Mouse (Mus musculus) heart, embryonic 14.5 days (tissue): ENCODE results near the gene Aldh8a1. TPM values are rescaled to one million over a fixed set of nuclear protein-coding genes. Genes with fewer than 3 reads are reported as not detected.

Source experiments
- ATAC-seq: fragments of 200-750 bp; cut with Nextera tagmentation; 2 replicates; pipeline ENCODE4 v1.8.0; 2017; ENCODE audit warnings: low read depth, moderate TSS enrichment; ENCODE audit not compliant: insufficient number of reproducible peaks, insufficient read depth, low FRiP score
- H3K27ac ChIP-seq, 2 experiments: fragments of 200-500 bp in 1 of 2; fragments of 300-500 bp in 1 of 2; sonication (generic) in 1 of 2; replicated peaks in 1 of 2; 2 replicates each; pipeline ENCODE4 v1.5.1; 2012 to 2014; ENCODE audit warnings: low read depth in 2 of 2, low read length in 2 of 2, control low read depth in 1 of 2, mild to moderate bottlenecking in 1 of 2, mixed read lengths in 1 of 2; ENCODE audit not compliant: control insufficient read depth in 1 of 2, insufficient read depth in 1 of 2
- H3K27me3 ChIP-seq: fragments of 300-500 bp; sonication (generic); 2 replicates; pipeline ENCODE4 v1.6.1; 2014; ENCODE audit warnings: mild to moderate bottlenecking, low read length, control low read depth; ENCODE audit not compliant: control insufficient read depth, insufficient read depth
- H3K36me3 ChIP-seq: fragments of 300-500 bp; sonication (generic); 2 replicates; pipeline ENCODE4 v1.6.1; 2014; ENCODE audit warnings: mild to moderate bottlenecking, control low read depth, low read length, mixed read lengths; ENCODE audit not compliant: control insufficient read depth, insufficient read depth
- H3K4me1 ChIP-seq, 2 experiments: fragments of 200-500 bp in 1 of 2; fragments of 300-500 bp in 1 of 2; sonication (generic) in 1 of 2; 2 replicates each; pipeline ENCODE4 v1.6.1; 2012 to 2014; ENCODE audit warnings: low read length in 2 of 2, control low read depth in 1 of 2, mixed read lengths in 1 of 2; ENCODE audit not compliant: control insufficient read depth in 2 of 2, insufficient read depth in 2 of 2
- H3K4me2 ChIP-seq: fragments of 300-500 bp; sonication (generic); 2 replicates; pipeline ENCODE4 v1.6.1; 2014; ENCODE audit warnings: mild to moderate bottlenecking, low read length
- H3K4me3 ChIP-seq, 2 experiments: fragments of 200-500 bp in 1 of 2; fragments of 300-500 bp in 1 of 2; sonication (generic) in 1 of 2; 2 replicates each; pipeline ENCODE4 v1.5.1; 2012 to 2014; ENCODE audit warnings: low read length in 2 of 2, mild to moderate bottlenecking in 2 of 2, control low read depth in 1 of 2, low read depth in 1 of 2, moderate library complexity in 1 of 2; ENCODE audit not compliant: control insufficient read depth in 1 of 2, insufficient read depth in 1 of 2
- H3K9ac ChIP-seq: fragments of 300-500 bp; sonication (generic); 2 replicates; pipeline ENCODE4 v1.6.1; 2014; ENCODE audit warnings: mild to moderate bottlenecking, low read length
- H3K9me3 ChIP-seq: fragments of 300-500 bp; sonication (generic); 2 replicates; pipeline ENCODE4 v1.6.1; 2016; ENCODE audit warnings: low read length, control low read depth; ENCODE audit not compliant: control insufficient read depth
- WGBS: fragments of 180-500 bp; shearing (Covaris S2); extraction: QIAGEN DNeasy Blood & Tissue Kit; methylation state at CpG from one replicate; pipeline ENCODE4 v1.1.7; 2014; 5-methylcytosine and 5-hydroxymethylcytosine counted together
- polyA plus RNA-seq: library from polyadenylated mRNA; unstranded; fragments of >200 nt; fragmentation: Nextera tagmentation; extraction: Ambion mirVana; gene quantifications from 2 replicates; pipeline ENCODE4 v1.2.1, GENCODE M21; 2014

The Aldh8a1 gene
- polyA plus RNA-seq, 1 experiment from 2014 or later = not detected

GRCm38 (mm10) chr10:21420457-21421424, 43.6 kb downstream of the Aldh8a1 start:
- Histone ChIP-seq H3K4me3 (no peak overlapping the region), H3K27me3 (no peaks in the 10 kb centered on the region), H3K4me1 (peaks cover 6 to 9% of the 10 kb centered on the region in 2 experiments; a peak in 3 of 4 replicates), H3K36me3 (no peaks in the 10 kb centered on the region), H3K9ac (no peak overlapping the region), H3K4me2 (no peak overlapping the region), H3K27ac (0 out of 4 replicates have a peak overlapping the region, but pooled peaks of 1 of the 2 experiments have one; percentile 15), H3K9me3 (no peaks in the 10 kb centered on the region)
- WGBS = 50% methylated on average over 24 of the region's 24 CpGs
- no peak for ATAC-seq

- Histone ChIP-seq H3K9ac (no peak overlapping the region), H3K27ac (no peak overlapping the region), H3K9me3 (no peaks in the 10 kb centered on the region), H3K27me3 (no peaks in the 10 kb centered on the region), H3K36me3 (no peaks in the 10 kb centered on the region), H3K4me1 (peaks cover 0 to 5% of the 10 kb centered on the region in 2 experiments; a peak in 1 of 4 replicates), H3K4me2 (no peak overlapping the region), H3K4me3 (no peak overlapping the region)
- ATAC-seq = no peak
- 66% methylated on average over 3 of the region's 3 CpGs for WGBS
Measured at GRCm38 (mm10) chr10:21426515-21426914, 49.4 kb downstream of the Aldh8a1 start.

GRCm38 (mm10) chr10:21427996-21428395, 50.9 kb downstream of the Aldh8a1 start:
- H3K9ac ChIP-seq = no peak overlapping the region
- WGBS = 73% methylated on average over 6 of the region's 6 CpGs
- H3K4me2 ChIP-seq = no peak overlapping the region
- H3K27ac ChIP-seq = no peak overlapping the region
- no peaks in the 10 kb centered on the region for H3K27me3 ChIP-seq
- ATAC-seq = no peak
- no peaks in the 10 kb centered on the region for H3K9me3 ChIP-seq
- no peak overlapping the region for H3K4me3 ChIP-seq
- peaks cover 0 to 5% of the 10 kb centered on the region in 2 experiments; a peak in 1 of 4 replicates for H3K4me1 ChIP-seq
- no peaks in the 10 kb centered on the region for H3K36me3 ChIP-seq

DNA sequence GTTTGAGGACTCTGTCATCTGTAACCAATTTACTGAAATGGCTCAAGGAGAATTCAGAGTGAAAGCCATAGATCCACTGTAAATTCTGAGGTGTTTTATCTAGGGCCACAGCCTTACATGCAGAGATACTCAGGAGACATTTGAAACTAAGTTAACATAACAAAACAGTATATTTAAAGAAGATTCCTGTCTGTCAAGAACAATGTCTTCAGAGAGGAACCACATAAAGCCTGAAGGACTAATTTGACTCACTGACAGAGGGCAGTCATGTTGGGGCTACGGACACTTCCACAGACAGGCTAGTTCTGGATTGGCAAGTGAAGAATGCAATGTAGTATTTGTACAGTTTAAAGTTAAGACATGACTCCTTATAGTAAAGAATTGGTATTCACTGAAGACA, 62.2 kb downstream of the Aldh8a1 start:
- WGBS = 84% methylated on average over 1 of the region's 1 CpGs

DNA sequence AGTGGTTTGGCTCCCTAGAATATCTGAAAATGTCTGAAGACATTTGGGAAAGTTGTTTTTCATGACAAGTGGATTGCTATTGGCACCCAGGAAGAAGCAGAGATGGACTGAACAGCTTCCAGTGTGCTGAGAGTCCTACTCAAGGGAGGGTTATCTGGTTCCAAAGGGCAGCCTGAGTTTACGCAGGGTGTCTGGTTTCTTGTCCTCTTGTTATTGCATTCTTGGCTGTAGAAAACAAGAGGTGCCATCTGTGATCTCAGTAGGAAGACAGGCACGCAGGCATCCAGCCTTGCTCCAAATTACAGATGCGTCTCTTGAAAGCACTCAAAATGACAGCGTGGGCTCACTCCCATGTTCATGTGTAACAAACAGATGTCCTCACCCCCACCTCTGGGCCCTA, 63.9 kb downstream of the Aldh8a1 start:
- Histone ChIP-seq H3K9me3 (no peaks in the 10 kb centered on the region), H3K27me3 (no peaks in the 10 kb centered on the region), H3K4me1 (peaks cover 7 to 11% of the 10 kb centered on the region in 2 experiments; a peak in 3 of 4 replicates), H3K9ac (no peak overlapping the region), H3K36me3 (no peaks in the 10 kb centered on the region), H3K27ac (no peak overlapping the region), H3K4me3 (no peak overlapping the region), H3K4me2 (no peak overlapping the region)
- ATAC-seq = no peak
- WGBS = 27% methylated on average over 4 of the region's 4 CpGs

More for the DNA sequence above, 62.2 kb downstream of the Aldh8a1 start:
- H3K9me3 ChIP-seq = no peaks in the 10 kb centered on the region
- no peak overlapping the region for H3K4me2 ChIP-seq
- peaks cover 7 to 10% of the 10 kb centered on the region in 2 experiments; a peak in 3 of 4 replicates for H3K4me1 ChIP-seq
- no peak overlapping the region for H3K27ac ChIP-seq
- H3K36me3 ChIP-seq = no peaks in the 10 kb centered on the region
- no peaks in the 10 kb centered on the region for H3K27me3 ChIP-seq
- no peak for ATAC-seq
- no peak overlapping the region for H3K4me3 ChIP-seq
- H3K9ac ChIP-seq = no peak overlapping the region

DNA sequence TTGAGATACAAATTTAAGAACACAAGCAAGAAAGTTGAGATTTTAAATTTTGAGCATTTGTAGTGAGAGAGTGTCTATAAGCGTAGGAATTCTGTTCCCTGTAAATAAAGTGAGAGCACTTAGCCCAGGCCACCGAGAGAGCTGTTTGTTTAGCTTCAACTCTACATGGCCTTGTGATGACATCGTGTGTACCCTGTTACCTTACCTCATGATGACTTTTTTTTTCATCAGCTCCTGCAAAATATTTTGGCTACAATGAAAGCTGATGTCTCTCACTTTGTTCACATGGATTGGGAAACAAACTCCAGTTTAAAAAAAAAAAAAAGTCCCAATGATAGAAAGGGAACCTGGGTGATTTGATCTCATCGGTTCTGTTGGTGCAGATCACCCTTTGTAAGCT, 64.6 kb downstream of the Aldh8a1 start:
- no peak overlapping the region for H3K4me3 ChIP-seq
- no peaks in the 10 kb centered on the region for H3K36me3 ChIP-seq
- ATAC-seq = no peak
- H3K4me2 ChIP-seq = no peak overlapping the region
- no peaks in the 10 kb centered on the region for H3K27me3 ChIP-seq
- H3K9me3 ChIP-seq = no peaks in the 10 kb centered on the region
- no peak overlapping the region for H3K27ac ChIP-seq
- no peak overlapping the region for H3K9ac ChIP-seq
- 69% methylated on average over 4 of the region's 4 CpGs for WGBS
- H3K4me1 ChIP-seq = peaks cover 7 to 11% of the 10 kb centered on the region in 2 experiments; a peak in 3 of 4 replicates

GRCm38 (mm10) chr10:21443646-21444324, 66.7 kb downstream of the Aldh8a1 start:
- H3K9ac ChIP-seq = no peak overlapping the region
- H3K9me3 ChIP-seq = no peaks in the 10 kb centered on the region
- no peak overlapping the region for H3K4me3 ChIP-seq
- H3K27me3 ChIP-seq = no peaks in the 10 kb centered on the region
- no peaks in the 10 kb centered on the region for H3K36me3 ChIP-seq
- 50% methylated on average over 8 of the region's 8 CpGs for WGBS
- H3K4me2 ChIP-seq = no peak overlapping the region
- ATAC-seq = no peak
- no peak overlapping the region for H3K27ac ChIP-seq
- H3K4me1 ChIP-seq = peaks cover 7 to 11% of the 10 kb centered on the region in 2 experiments; a peak in 3 of 4 replicates
